Mouse (Mus musculus): ENCODE measurements around the gene Olfr1415. TPM values are rescaled to one million over a fixed set of nuclear protein-coding genes. Genes with fewer than 3 reads are reported as not detected.

The Olfr1415 gene
- total and polyA plus RNA-seq, 3 experiments: not detected

GRCm38 (mm10) chr1:92473165-92474041 is 22.5 kb downstream of the Olfr1415 start, which contains the start of gene Ndufa10 (continued):
- TF ChIP-seq ETS1 (IDR thresholded peaks at IDR 0.05; ENCODE audit: low read depth, low read length): peak; percentile 66
- TF ChIP-seq MAFK (IDR thresholded peaks at IDR 0.05; ENCODE audit: borderline replicate concordance, low read depth, low read length): no peak
- TF ChIP-seq TCF12 (IDR thresholded peaks at IDR 0.05; ENCODE audit: low read depth, low read length): peak; percentile 73
- TF ChIP-seq MAX (IDR thresholded peaks at IDR 0.05; ENCODE audit: low read length): peak; percentile 92

- no peak overlapping the region for H3K9ac ChIP-seq (ENCODE audit: control insufficient read depth, low read depth, low read length, poor library complexity, severe bottlenecking)
Observed at GRCm38 (mm10) chr1:92468891-92469290, 27.0 kb downstream of the Olfr1415 start.

GRCm38 (mm10) chr1:92458416-92458815 is 37.5 kb downstream of the Olfr1415 start:
- Histone ChIP-seq H3K79me2 (ENCODE audit: control insufficient read depth, insufficient read depth, low read length, poor library complexity) (no peaks in the 10 kb centered on the region), H3K9me3 (replicated peaks; ENCODE audit: insufficient read depth, low read length) (no peaks in the 10 kb centered on the region), H3K27me3 (ENCODE audit: control insufficient read depth in 1 of 2, insufficient read depth in 2 of 2, low read length in 2 of 2) (no peaks in the 10 kb centered on the region), H3K4me3 (ENCODE audit: control insufficient read depth in 1 of 2, insufficient read depth in 1 of 2, low read depth in 2 of 2, low read length in 2 of 2) (no peak overlapping the region), H3K36me3 (ENCODE audit: control insufficient read depth in 1 of 2, insufficient read depth in 2 of 2, low read length in 2 of 2) (peaks cover 0 to 46% of the 10 kb centered on the region in 2 experiments; a peak in 2 of 4 replicates), H3K9ac (ENCODE audit: control insufficient read depth, low read depth, low read length, poor library complexity, severe bottlenecking) (no peak overlapping the region), H3K27ac (ENCODE audit: control insufficient read depth, low read depth, low read length) (no peak overlapping the region), H3K4me1 (ENCODE audit: control insufficient read depth in 1 of 2, insufficient read depth in 2 of 2, low read length in 2 of 2) (no peaks in the 10 kb centered on the region)
- DNase-seq (ENCODE audit: low read depth, low spot score): no peak
- no peak for TF ChIP-seq RAD21 (IDR thresholded peaks at IDR 0.05; ENCODE audit: low read depth, low read length)
- TF ChIP-seq ZKSCAN1 (IDR thresholded peaks at IDR 0.05; ENCODE audit: low read depth, low read length): no peak
- no peak for TF ChIP-seq POLR2A (IDR thresholded peaks at IDR 0.05; ENCODE audit: control insufficient read depth in 1 of 2, insufficient read depth in 1 of 2, low read depth in 1 of 2, low read length in 2 of 2, poor library complexity in 1 of 2)
- TF ChIP-seq USF2 (IDR thresholded peaks at IDR 0.05; ENCODE audit: borderline replicate concordance in 1 of 2, insufficient read depth in 1 of 2, low read depth in 1 of 2, low read length in 2 of 2): no peak
- no peak for TF ChIP-seq CHD2 (IDR thresholded peaks at IDR 0.05; ENCODE audit: low read length)
- no peak for TF ChIP-seq E2F4 (IDR thresholded peaks at IDR 0.05; ENCODE audit: borderline replicate concordance, low read depth, low read length)
- TF ChIP-seq MAFK (IDR thresholded peaks at IDR 0.05; ENCODE audit: borderline replicate concordance, low read depth, low read length): no peak
- TF ChIP-seq EP300 (IDR thresholded peaks at IDR 0.05; ENCODE audit: low read depth in 1 of 2, low read length in 2 of 2): no peak
- no peak for TF ChIP-seq POLR2AphosphoS2 (IDR thresholded peaks at IDR 0.05; ENCODE audit: low read length)
- TF ChIP-seq ZNF384 (IDR thresholded peaks at IDR 0.05; ENCODE audit: low read depth, low read length): no peak
- no peak for TF ChIP-seq RCOR1 (IDR thresholded peaks at IDR 0.05; ENCODE audit: low read depth, low read length)
- no peak for TF ChIP-seq MEF2A (IDR thresholded peaks at IDR 0.05; ENCODE audit: extremely low read depth, insufficient replicate concordance, low read depth, low read length, poor library complexity, severe bottlenecking)
- no peak for TF ChIP-seq ZMIZ1 (IDR thresholded peaks at IDR 0.05; ENCODE audit: low read depth, low read length)
- TF ChIP-seq SMC3 (IDR thresholded peaks at IDR 0.05; ENCODE audit: low read depth, low read length): no peak
- TF ChIP-seq CHD1 (IDR thresholded peaks at IDR 0.05; ENCODE audit: low read depth, low read length): no peak
- TF ChIP-seq SIN3A (IDR thresholded peaks at IDR 0.05; ENCODE audit: low read length): no peak

More at GRCm38 (mm10) chr1:92468891-92469290, 27.0 kb downstream of the Olfr1415 start:
- peaks cover 6 to 20% of the 10 kb centered on the region in 2 experiments; a peak in 3 of 4 replicates for H3K36me3 ChIP-seq (ENCODE audit: control insufficient read depth in 1 of 2, insufficient read depth in 2 of 2, low read length in 2 of 2)
- H3K4me1 ChIP-seq (ENCODE audit: control insufficient read depth in 1 of 2, insufficient read depth in 2 of 2, low read length in 2 of 2): peaks cover 3 to 6% of the 10 kb centered on the region in 2 experiments; a peak in 2 of 4 replicates
- peaks cover 18% of the 10 kb centered on the region for H3K79me2 ChIP-seq (ENCODE audit: control insufficient read depth, insufficient read depth, low read length, poor library complexity)
- DNase-seq (ENCODE audit: low read depth, low spot score): no peak
- TF ChIP-seq NRF1 (IDR thresholded peaks at IDR 0.05; ENCODE audit: insufficient read depth, low read depth, low read length, poor library complexity, severe bottlenecking) (no peak), RCOR1 (IDR thresholded peaks at IDR 0.05; ENCODE audit: low read depth, low read length) (no peak), NELFE (IDR thresholded peaks at IDR 0.05; ENCODE audit: low read depth, low read length) (no peak), USF2 (IDR thresholded peaks at IDR 0.05; ENCODE audit: borderline replicate concordance in 1 of 2, insufficient read depth in 1 of 2, low read depth in 1 of 2, low read length in 2 of 2) (no peak), POLR2A (IDR thresholded peaks at IDR 0.05; ENCODE audit: control insufficient read depth in 1 of 2, insufficient read depth in 1 of 2, low read depth in 1 of 2, low read length in 2 of 2, poor library complexity in 1 of 2) (no peak), ZMIZ1 (IDR thresholded peaks at IDR 0.05; ENCODE audit: low read depth, low read length) (no peak), ETS1 (IDR thresholded peaks at IDR 0.05; ENCODE audit: low read depth, low read length) (no peak), ZKSCAN1 (IDR thresholded peaks at IDR 0.05; ENCODE audit: low read depth, low read length) (no peak), CHD1 (IDR thresholded peaks at IDR 0.05; ENCODE audit: low read depth, low read length) (no peak), SIN3A (IDR thresholded peaks at IDR 0.05; ENCODE audit: low read length) (no peak)
- no peak overlapping the region for H3K4me3 ChIP-seq (ENCODE audit: control insufficient read depth in 1 of 2, insufficient read depth in 1 of 2, low read depth in 2 of 2, low read length in 2 of 2)
- no peaks in the 10 kb centered on the region for H3K27me3 ChIP-seq (ENCODE audit: control insufficient read depth in 1 of 2, insufficient read depth in 2 of 2, low read length in 2 of 2)
- no peak overlapping the region for H3K27ac ChIP-seq (ENCODE audit: control insufficient read depth, low read depth, low read length)
- H3K9me3 ChIP-seq (replicated peaks; ENCODE audit: insufficient read depth, low read length): no peaks in the 10 kb centered on the region

Data from MEL (cell line).